Mouse (Mus musculus) left cerebral cortex, adult 9 months (tissue): ENCODE data around the gene Sdhb.

Experiments used
- DNase-seq, 2 experiments: peaks; one replicate each; pipeline ENCODE4 v3.0.0; 2022; ENCODE audit warnings: low spot score in 2 of 2

The Sdhb gene

DNA sequence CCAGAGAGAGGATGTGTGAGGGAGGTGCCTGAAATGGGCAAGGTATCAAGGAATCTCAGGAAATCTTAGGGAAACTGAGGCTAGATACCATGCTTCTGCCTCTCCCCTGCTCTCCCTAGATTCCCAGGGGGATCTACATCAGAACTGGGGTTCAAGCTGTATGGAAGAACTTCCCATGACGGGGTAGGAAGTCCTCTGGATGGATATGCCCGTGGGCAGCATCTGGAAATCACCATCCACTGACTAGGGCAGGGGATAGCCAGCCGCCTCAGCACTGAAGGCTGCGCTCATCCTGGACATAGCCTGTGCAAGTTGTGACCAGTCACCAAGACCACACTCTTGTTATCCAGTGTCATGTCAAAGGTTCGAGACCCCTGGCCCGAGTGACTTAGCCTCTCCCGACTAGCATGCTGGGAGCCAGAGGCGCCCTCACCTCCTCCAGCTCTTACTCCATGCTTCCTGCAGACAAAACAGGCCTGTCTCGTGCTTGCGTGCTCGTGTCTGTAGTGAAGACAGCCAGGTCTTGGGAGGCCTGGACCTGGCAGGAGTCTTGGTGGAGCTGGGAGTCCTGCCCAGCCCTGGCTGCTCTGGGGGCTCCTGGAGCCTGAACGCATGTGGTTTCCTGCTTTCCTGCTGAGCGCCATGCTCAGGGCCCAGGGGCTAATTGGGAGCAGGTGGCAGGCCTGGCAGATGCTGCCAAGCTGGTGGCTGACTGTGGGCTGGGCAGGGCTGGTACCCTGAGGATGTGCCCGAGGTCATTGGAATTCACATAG lies 50.7 kb downstream of the Sdhb start:
- DNase-seq, result no peak

DNA sequence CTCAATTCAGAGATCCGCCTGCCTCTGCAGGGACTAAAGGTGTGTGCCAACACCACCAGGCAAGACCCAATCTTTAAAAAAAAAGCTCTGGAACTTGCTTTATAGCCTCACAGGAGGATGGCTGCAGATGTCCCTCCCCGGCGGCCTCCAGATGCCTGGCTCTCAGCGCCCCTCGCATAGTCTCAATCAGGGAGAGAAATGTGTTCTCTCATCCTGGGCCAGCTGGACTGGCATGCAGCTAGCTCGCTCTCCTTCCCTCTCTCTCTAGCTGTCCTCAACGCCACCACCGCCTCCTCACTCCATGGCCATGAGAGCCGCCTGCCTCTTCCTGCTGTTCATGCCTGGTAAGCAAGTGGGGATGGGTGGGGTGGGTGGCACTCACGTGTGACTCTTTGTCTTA lies 51.6 kb downstream of the Sdhb start:
- no peak for DNase-seq

DNA sequence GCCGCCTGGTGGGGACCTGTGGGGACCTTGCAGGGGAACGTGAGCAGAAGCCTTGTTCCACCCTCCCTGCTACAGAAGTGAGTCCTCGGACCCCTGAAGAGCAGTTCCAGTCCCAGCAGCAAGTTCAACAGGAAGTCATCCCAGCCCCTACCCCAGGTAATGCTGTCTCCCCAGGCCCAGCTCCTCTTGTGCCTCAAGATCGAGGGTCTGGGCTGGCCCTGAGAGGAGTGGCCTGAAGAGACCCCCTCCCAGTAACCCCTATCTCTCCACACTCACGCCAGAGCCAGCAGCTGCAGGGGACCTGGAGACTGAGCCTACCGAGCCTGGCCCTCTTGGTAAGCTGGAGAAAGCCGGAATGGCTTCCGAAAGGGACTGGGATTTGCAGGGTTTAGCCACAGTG lies 53.1 kb downstream of the Sdhb start:
- DNase-seq, result no peak

DNA sequence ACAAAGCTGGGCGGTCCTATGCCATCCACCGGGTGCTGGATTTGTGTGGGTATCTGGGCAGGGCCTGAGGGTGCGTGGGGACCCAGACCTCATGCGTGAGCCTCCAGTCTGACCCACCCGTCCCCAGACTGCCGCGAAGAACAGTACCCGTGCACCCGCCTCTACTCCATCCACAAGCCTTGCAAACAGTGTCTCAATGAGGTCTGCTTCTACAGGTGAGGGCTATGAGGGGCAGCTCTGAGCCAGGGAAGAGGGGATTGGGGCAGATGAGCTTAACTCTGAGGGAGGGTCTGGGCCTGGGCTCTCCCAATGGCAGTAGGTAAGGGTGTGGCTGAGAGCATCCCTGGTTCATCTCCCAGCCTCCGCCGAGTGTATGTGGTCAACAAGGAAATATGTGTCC lies 53.9 kb downstream of the Sdhb start:
- DNase-seq, result no peak

DNA sequence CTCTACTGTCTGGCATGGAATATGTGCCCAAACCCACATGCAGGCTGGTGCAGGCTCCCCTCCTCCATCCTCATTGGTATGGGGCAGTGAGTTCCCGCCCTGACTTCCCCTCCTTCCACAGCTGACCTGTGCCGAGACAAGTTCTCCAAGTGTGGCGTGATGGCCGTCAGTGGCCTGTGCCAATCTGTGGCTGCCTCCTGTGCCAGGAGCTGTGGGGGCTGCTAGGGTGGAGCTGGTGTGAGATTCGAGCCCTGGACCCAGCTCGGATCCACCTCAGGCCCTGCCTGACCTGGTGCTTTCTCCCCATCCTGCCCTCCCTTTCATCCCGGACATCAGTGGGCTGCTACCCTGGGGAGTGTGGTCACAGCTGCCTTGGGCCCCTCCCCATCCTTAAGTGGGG lies 54.4 kb downstream of the Sdhb start:
- no peak for DNase-seq

DNA sequence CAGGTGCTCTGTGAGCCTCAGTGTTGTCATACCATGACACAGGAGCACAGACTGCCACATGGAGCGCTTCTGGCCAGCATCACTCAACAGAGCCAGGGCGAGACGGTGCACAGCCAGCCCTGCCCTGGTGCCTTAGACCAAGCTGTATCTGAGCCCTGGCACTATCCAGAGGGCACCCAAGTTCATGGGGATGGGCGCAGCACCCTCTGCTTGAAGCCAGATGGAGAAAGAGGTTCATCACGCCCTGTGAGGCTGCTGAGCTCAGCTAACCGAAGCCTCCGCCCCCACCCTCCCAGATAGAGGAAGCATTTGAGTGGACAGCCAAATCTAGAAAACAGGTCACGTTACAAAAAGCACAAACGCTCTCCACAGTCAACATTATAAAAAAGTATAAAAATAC lies 55.3 kb downstream of the Sdhb start:
- no peak for DNase-seq

DNA sequence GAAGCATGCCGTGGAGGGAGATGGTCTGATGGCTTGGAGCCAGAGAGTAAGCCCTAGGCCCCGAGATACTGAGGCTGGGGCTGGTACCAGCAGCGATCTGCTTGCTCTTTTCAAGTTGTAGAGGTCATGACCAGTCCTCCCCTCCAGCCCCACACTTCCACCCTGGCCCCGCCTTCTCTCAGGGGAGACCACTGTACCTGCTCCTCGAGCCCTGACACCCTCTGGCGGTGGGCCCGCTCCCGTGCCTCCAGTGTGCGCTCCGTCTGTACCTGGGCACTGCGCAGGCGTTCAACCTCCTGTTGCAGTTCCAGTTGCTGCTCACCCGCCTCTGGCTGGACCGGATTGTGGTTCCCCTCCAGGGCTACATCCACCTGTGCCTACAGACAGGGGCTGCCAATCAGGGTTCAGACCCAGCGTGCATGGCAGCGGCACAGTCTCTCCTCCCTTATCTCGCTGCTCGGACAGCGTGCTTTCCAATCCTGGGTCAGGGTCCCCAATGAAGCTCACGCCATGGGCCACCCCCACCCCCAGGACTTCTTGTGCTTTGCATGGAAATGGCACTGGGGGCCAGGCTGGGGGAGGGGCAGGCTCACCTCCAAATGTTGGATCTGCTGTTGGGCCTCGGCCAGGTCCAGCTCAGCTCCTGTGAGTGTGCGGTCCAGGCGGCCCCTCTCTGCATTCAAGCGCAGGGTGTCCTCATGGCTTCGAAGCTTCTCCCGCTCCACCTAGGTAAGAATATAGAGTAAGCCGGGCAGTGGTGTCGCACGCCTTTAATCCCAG lies 56.8 kb downstream of the Sdhb start:
- DNase-seq, result no peak

DNA sequence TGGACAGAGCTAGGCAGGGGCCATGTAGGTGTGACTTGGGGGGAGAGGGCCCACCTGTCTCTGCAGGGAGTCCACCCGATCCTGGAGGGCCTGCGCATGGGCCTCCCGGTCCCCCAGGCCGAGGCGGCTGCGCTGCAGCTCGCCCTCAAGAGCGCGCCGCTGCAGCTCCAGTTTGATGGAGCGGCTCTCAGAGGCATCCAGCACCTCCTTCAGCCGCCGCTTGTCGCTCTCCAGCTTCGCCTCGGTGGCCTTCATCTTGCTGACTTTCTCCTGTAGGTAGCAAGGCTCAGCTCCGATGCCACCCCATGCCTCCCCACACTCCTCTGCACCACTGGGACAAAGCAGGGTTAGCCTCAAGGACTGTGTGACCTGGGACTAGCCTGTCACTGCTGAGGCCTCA lies 59.2 kb downstream of the Sdhb start:
- DNase-seq, result no peak

DNA sequence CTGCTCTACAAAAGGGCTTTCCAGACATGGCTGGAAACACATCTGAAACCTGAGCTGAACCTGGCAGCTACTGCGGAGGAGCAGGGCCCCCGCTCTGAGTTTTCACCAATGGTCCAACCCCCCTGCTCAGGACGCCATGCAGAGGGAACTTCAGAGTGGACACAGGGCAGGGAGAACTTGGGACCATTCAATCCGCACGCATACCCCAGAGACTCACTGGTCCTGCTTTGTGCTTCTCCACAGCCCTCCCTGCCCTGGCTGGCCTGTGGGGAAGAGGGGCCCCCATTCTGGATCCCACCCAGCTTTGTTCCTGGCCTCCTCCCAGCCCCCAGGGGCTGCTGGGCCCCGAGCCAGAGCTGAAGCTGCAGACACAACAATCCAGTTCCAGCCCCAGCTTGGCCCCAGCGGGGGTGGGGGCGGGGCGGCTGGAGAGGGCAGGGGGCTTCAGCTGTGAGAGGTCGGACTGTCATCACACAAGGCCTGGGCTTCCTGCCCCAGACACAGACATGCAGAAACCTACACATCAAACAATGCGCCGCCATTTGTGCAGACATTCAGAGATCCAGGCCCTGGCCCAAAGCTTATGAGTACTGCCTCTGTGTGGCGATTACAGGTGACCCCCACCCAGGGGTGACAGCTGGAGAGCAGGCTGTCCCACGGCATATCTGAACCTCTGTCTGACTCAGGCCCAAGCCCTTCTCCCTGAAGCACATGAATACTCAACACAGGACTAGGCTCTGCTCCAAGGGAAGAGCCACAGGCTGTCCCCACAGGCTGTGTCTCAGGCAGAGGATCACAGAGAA lies 60.0 kb downstream of the Sdhb start:
- no peak for DNase-seq

DNA sequence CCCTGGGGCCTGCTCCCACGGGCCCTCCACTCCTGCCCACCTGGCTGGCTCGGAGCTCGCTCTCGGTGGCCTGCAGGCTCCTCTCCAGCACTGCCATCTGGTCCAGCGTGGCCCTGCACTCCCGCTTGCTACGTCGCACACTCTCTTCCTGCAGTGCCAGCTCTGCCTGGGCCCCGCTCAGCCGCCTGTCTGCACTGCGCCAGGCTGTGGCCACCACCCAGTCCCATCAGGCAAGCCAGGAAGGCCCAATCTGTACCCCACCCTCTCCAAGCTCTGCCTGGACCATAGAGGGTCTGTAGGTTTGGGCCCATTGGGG lies 60.6 kb downstream of the Sdhb start:
- DNase-seq, result no peak

DNA sequence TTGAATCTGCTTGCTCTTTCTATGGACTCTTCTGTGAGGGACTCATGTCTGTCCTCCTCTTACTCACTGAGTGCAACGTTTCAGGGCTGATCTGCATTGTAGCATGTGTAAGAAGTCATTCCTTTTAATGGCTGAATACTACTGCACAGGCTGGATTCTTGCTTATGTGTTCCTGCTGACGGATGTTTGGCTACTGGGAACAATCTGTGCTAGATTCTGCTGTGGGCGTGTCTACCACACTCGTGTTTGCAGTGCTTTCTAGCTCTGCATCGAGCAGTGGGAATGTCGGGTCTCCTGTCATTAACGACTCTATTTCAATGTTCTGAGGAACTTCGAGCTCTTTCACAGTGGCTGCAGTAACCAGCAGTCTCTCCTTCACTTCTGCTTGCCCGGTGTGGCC lies 63.0 kb downstream of the Sdhb start:
- DNase-seq, result no peak

DNA sequence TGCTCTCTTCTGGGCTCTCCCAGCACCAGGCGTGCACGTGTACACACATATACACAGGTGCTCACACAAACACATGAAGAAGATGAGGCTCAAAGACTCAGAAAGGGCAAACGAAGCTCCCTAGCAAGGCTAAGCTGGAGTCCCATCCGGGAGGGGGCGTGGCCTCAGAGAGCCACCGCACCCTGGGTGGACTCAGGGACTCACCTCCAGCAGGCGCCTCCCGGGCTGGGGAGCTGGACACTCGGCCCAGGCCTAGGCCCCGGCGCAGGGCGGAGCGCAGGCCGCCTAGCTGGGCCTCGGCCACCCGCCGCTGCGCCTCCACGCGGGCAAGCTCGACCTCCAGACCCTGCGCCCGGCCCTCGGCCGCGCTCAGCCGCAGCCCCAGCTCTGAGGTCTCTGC lies 64.0 kb downstream of the Sdhb start:
- DNase-seq, result no peak
